14 mouse cellular contexts compared by ENCODE assay signal in the genomic region with DNA sequence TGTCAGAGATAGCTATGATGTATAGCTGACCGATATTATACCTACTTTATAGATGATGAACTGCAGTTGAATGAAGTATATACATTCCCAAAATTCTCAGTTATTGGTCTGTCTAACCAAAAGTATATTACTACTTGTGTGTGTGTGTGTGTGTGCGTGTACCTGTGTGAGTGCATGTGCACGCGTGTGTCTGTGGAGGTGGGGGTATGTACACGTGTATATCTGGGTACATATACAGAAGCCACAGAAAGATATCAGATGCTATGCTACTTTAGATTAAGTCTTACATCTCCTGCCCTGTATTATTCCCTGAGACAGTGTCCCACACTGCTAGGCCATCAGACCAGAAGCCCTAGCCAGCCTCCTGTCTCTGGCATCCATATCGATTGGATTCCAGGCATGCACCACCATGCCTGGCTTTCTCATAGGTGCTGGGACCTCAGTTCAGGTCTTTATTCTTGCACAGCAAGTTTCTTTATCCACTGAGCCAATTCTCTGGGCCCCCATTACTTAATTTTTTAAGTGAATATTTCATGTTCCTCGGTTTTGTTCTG. TPM values are rescaled to one million over a fixed set of nuclear protein-coding genes. Genes with fewer than 3 reads are reported as not detected.
DNase-seq lines count a peak whose midpoint lies in the region; ATAC-seq lines count a peak whose summit lies in the region.
"Had no signal": no experiment of that assay in that cellular context is flagged by ENCODE, and none has a peak within 500 bp of the region (broad histone marks: within the 10 kb centered on the region; RNA-seq: fewer than 3 reads in every experiment).

No protein-coding gene starts in this region.

- no peaks in the 10 kb centered on the region for H3K4me1 ChIP-seq in embryonic facial prominence, embryonic 11.5 days (ENCODE audit: control insufficient read depth, insufficient read depth, low read length)
- peaks cover 6% of the 10 kb centered on the region for H3K4me1 ChIP-seq in embryonic facial prominence, embryonic 10.5 days
- H3K4me1 ChIP-seq in forebrain, embryonic 12.5 days, result no peaks in the 10 kb centered on the region
- H3K4me1 ChIP-seq in hindbrain, embryonic 12.5 days, result no peaks in the 10 kb centered on the region
- no peaks in the 10 kb centered on the region for H3K4me1 ChIP-seq in midbrain, embryonic 15.5 days
- H3K4me1 ChIP-seq: embryonic facial prominence, embryonic 12.5 days; heart, embryonic 15.5 days had no signal

- no peak overlapping the region for H3K27ac ChIP-seq in embryonic facial prominence, embryonic 11.5 days (replicated peaks; ENCODE audit: low read depth, low read length)
- no peak overlapping the region; the same call in 1 of the 2 replicates for H3K27ac ChIP-seq in embryonic facial prominence, embryonic 10.5 days (replicated peaks)
- no peak overlapping the region for H3K27ac ChIP-seq in forebrain, embryonic 12.5 days
- no peak overlapping the region for H3K27ac ChIP-seq in hindbrain, embryonic 12.5 days
- no peak overlapping the region for H3K27ac ChIP-seq in midbrain, embryonic 15.5 days
- H3K27ac ChIP-seq: embryonic facial prominence, embryonic 12.5 days; gastrocnemius, adult 2 months; heart, embryonic 15.5 days had no signal

- H3K4me2 ChIP-seq in embryonic facial prominence, embryonic 11.5 days (ENCODE audit: low read depth, low read length), result no peak overlapping the region
- H3K4me2 ChIP-seq in forebrain, embryonic 12.5 days, result no peak overlapping the region
- H3K4me2 ChIP-seq in hindbrain, embryonic 12.5 days (replicated peaks), result no peak overlapping the region
- H3K4me2 ChIP-seq in midbrain, embryonic 15.5 days, result no peak overlapping the region
- H3K4me2 ChIP-seq: embryonic facial prominence, embryonic 12.5 days; heart, embryonic 15.5 days had no signal

- no peaks in the 10 kb centered on the region for H3K36me3 ChIP-seq in embryonic facial prominence, embryonic 11.5 days (replicated peaks; ENCODE audit: control insufficient read depth, insufficient read depth, low read depth, low read length)
- H3K36me3 ChIP-seq in embryonic facial prominence, embryonic 10.5 days (replicated peaks), result no peaks in the 10 kb centered on the region
- H3K36me3 ChIP-seq in forebrain, embryonic 12.5 days (replicated peaks), result no peaks in the 10 kb centered on the region
- H3K36me3 ChIP-seq in hindbrain, embryonic 12.5 days, result no peaks in the 10 kb centered on the region
- no peaks in the 10 kb centered on the region for H3K36me3 ChIP-seq in midbrain, embryonic 15.5 days (replicated peaks)
- H3K36me3 ChIP-seq: embryonic facial prominence, embryonic 12.5 days; G1E; heart, embryonic 15.5 days had no signal

- H3K9ac ChIP-seq in embryonic facial prominence, embryonic 11.5 days (replicated peaks; ENCODE audit: low read length), result no peak overlapping the region
- H3K9ac ChIP-seq in forebrain, embryonic 12.5 days, result no peak overlapping the region
- H3K9ac ChIP-seq in hindbrain, embryonic 12.5 days, result no peak overlapping the region
- H3K9ac ChIP-seq in midbrain, embryonic 15.5 days, result no peak overlapping the region
- H3K9ac ChIP-seq: embryonic facial prominence, embryonic 12.5 days; heart, embryonic 15.5 days had no signal

- H3K9me3 ChIP-seq in embryonic facial prominence, embryonic 11.5 days (replicated peaks; ENCODE audit: control insufficient read depth, low read length), result no peaks in the 10 kb centered on the region
- H3K9me3 ChIP-seq in embryonic facial prominence, embryonic 10.5 days, result no peaks in the 10 kb centered on the region
- no peaks in the 10 kb centered on the region for H3K9me3 ChIP-seq in forebrain, embryonic 12.5 days
- no peaks in the 10 kb centered on the region for H3K9me3 ChIP-seq in hindbrain, embryonic 12.5 days (replicated peaks)
- no peaks in the 10 kb centered on the region for H3K9me3 ChIP-seq in midbrain, embryonic 15.5 days
- H3K9me3 ChIP-seq: embryonic facial prominence, embryonic 12.5 days; G1E; heart, embryonic 15.5 days had no signal

- H3K4me3 ChIP-seq in embryonic facial prominence, embryonic 11.5 days (ENCODE audit: low read depth, low read length), result no peak overlapping the region
- H3K4me3 ChIP-seq in embryonic facial prominence, embryonic 10.5 days, result no peak overlapping the region
- H3K4me3 ChIP-seq in forebrain, embryonic 12.5 days (replicated peaks), result no peak overlapping the region
- no peak overlapping the region for H3K4me3 ChIP-seq in hindbrain, embryonic 12.5 days
- no peak overlapping the region for H3K4me3 ChIP-seq in midbrain, embryonic 15.5 days
- H3K4me3 ChIP-seq: embryonic facial prominence, embryonic 12.5 days; gastrocnemius, adult 2 months; heart, embryonic 15.5 days had no signal

- no peak for DNase-seq in embryonic facial prominence, embryonic 11.5 days (ENCODE audit: low spot score)
- no peak for DNase-seq in embryonic facial prominence, embryonic 10.5 days (ENCODE audit: low spot score)
- DNase-seq in heart, postnatal 10 days, result no peak
- DNase-seq in cerebellum, postnatal 14 days, result no peak
- DNase-seq: heart, adult 11 months; thymus, adult 18-20 months had no signal

- 94% methylated on average over 7 of the region's 7 CpGs for WGBS in embryonic facial prominence, embryonic 11.5 days
- 93% methylated on average over 7 of the region's 7 CpGs for WGBS in embryonic facial prominence, embryonic 10.5 days
- WGBS in forebrain, embryonic 12.5 days, result 96% methylated on average over 7 of the region's 7 CpGs
- 92% methylated on average over 7 of the region's 7 CpGs for WGBS in hindbrain, embryonic 12.5 days
- WGBS in midbrain, embryonic 15.5 days, result 92% methylated on average over 7 of the region's 7 CpGs

- H3K27me3 ChIP-seq in embryonic facial prominence, embryonic 11.5 days (ENCODE audit: control insufficient read depth, insufficient read depth, low read length), result no peaks in the 10 kb centered on the region
- no peaks in the 10 kb centered on the region for H3K27me3 ChIP-seq in embryonic facial prominence, embryonic 10.5 days (replicated peaks; ENCODE audit: low read depth, poor library complexity, severe bottlenecking)
- H3K27me3 ChIP-seq in forebrain, embryonic 12.5 days, result no peaks in the 10 kb centered on the region
- H3K27me3 ChIP-seq in hindbrain, embryonic 12.5 days, result no peaks in the 10 kb centered on the region
- H3K27me3 ChIP-seq in midbrain, embryonic 15.5 days (replicated peaks), result no peaks in the 10 kb centered on the region
- H3K27me3 ChIP-seq: embryonic facial prominence, embryonic 12.5 days; heart, embryonic 15.5 days had no signal

- peak; percentile 44; the same call in 1 of the 2 replicates for ATAC-seq in embryonic facial prominence, embryonic 11.5 days (replicated peaks; ENCODE audit: insufficient number of reproducible peaks, low FRiP score, low TSS enrichment, low read depth)
- peak; percentile 40; the same call in 1 of the 2 replicates for ATAC-seq in forebrain, embryonic 12.5 days (ENCODE audit: low FRiP score)
- 0 out of 2 replicates have a peak, but pooled peaks have one; percentile 33 for ATAC-seq in hindbrain, embryonic 12.5 days (ENCODE audit: low FRiP score)
- peak; percentile 66 for ATAC-seq in midbrain, embryonic 15.5 days (replicated peaks)
- no peak for ATAC-seq in activated CD4-positive, CD25-positive, alpha-beta regulatory T cell, adult 4 months

- intact Hi-C loops in heart, postnatal 10 days (cut with DNase I), result loop anchor here (1.0 to 2.0 kb wide), 4 partner anchors 42 to 338 kb away; partner anchors contain the start of gene Arhgap18

RNA-seq across cellular contexts. Expression of gene Arhgap18, which starts 42.7 kb away (rescaled TPM):
- polyA plus RNA-seq in embryonic facial prominence, embryonic 11.5 days (2014; fragmentation: Nextera tagmentation; extraction: Ambion mirVana), result 17.3 and 25.4 TPM in 2 replicates
- 8.7 and 11.1 TPM in 2 replicates for polyA plus RNA-seq in embryonic facial prominence, embryonic 10.5 days (2016; fragmentation: Nextera tagmentation; extraction: Ambion mirVana)
- polyA plus RNA-seq in forebrain, embryonic 12.5 days (2016; fragmentation: Nextera tagmentation; extraction: Ambion mirVana), result 17.9 and 21.7 TPM in 2 replicates
- 15.2 and 17.3 TPM in 2 replicates for polyA plus RNA-seq in hindbrain, embryonic 12.5 days (2016; fragmentation: Nextera tagmentation; extraction: Ambion mirVana)
- 15.1 and 20.4 TPM in 2 replicates for polyA plus RNA-seq in midbrain, embryonic 15.5 days (2015; fragmentation: Nextera tagmentation; extraction: Ambion mirVana)
- polyA plus RNA-seq in activated CD4-positive, CD25-positive, alpha-beta regulatory T cell, adult 4 months (2017; shearing (Covaris generic)), result 10 to 100 TPM; 34.7 to 37.5 TPM
- total RNA-seq in heart, postnatal 10 days (2021), result 10 to 100 TPM; 36.3 to 64.0 TPM
